Mouse (Mus musculus) G1E-ER4 (cell line): ENCODE measurements around the gene Eif2ak3. TPM values are rescaled to one million over a fixed set of nuclear protein-coding genes. Genes with fewer than 3 reads are reported as not detected.

ENCODE experiments used
- GATA1 ChIP-seq: IDR thresholded peaks from one replicate; pipeline ENCODE4 v1.8.0; 2012; ENCODE audit warnings: low read length, inconsistent platforms
- polyA plus RNA-seq: library from polyadenylated mRNA; stranded (reverse); fragments of >175 nt; gene quantifications from 2 replicates; pipeline ENCODE4 v1.2.3, GENCODE M21; 2012

Gene Eif2ak3
- polyA plus RNA-seq: 1.6 and 3.4 TPM in 2 replicates

- no peak for TF ChIP-seq GATA1
Observed at GRCm38 (mm10) chr6:70844002-70844804, at the start of gene Eif2ak3. TSS of gene Eif2ak3 (plus strand) at chr6:70844515.

- peak; percentile 5 for TF ChIP-seq GATA1
Observed at GRCm38 (mm10) chr6:70796940-70797339, 47.4 kb upstream of the Eif2ak3 start.

- no peak for TF ChIP-seq GATA1
Observed at GRCm38 (mm10) chr6:70797581-70798251, 46.6 kb upstream of the Eif2ak3 start.

GRCm38 (mm10) chr6:70804632-70805031 is 39.7 kb upstream of the Eif2ak3 start:
- no peak for TF ChIP-seq GATA1

- TF ChIP-seq GATA1: no peak
Observed at GRCm38 (mm10) chr6:70805267-70805666, 39.0 kb upstream of the Eif2ak3 start.

- no peak for TF ChIP-seq GATA1
Observed at GRCm38 (mm10) chr6:70805820-70806513, 38.3 kb upstream of the Eif2ak3 start.

GRCm38 (mm10) chr6:70806514-70806912 is 37.8 kb upstream of the Eif2ak3 start:
- no peak for TF ChIP-seq GATA1

- TF ChIP-seq GATA1: no peak
Observed at GRCm38 (mm10) chr6:70810524-70810923, 33.8 kb upstream of the Eif2ak3 start.

GRCm38 (mm10) chr6:70811557-70812525 is 32.5 kb upstream of the Eif2ak3 start:
- TF ChIP-seq GATA1: no peak

- no peak for TF ChIP-seq GATA1
Observed at GRCm38 (mm10) chr6:70812526-70812895, 31.8 kb upstream of the Eif2ak3 start.

GRCm38 (mm10) chr6:70813921-70814628 is 30.2 kb upstream of the Eif2ak3 start:
- no peak for TF ChIP-seq GATA1

- no peak for TF ChIP-seq GATA1
Observed at GRCm38 (mm10) chr6:70814629-70814950, 29.7 kb upstream of the Eif2ak3 start.

GRCm38 (mm10) chr6:70815471-70815870 is 28.8 kb upstream of the Eif2ak3 start:
- TF ChIP-seq GATA1: no peak

- no peak for TF ChIP-seq GATA1
Observed at GRCm38 (mm10) chr6:70821566-70821965, 22.7 kb upstream of the Eif2ak3 start.
